Mouse (Mus musculus): ENCODE data around the gene Fam214a. TPM values are rescaled to one million over a fixed set of nuclear protein-coding genes. Genes with fewer than 3 reads are reported as not detected.

The Fam214a gene
- polyA plus RNA-seq, 1 experiment from 2014 or later: 13.3 TPM

DNA sequence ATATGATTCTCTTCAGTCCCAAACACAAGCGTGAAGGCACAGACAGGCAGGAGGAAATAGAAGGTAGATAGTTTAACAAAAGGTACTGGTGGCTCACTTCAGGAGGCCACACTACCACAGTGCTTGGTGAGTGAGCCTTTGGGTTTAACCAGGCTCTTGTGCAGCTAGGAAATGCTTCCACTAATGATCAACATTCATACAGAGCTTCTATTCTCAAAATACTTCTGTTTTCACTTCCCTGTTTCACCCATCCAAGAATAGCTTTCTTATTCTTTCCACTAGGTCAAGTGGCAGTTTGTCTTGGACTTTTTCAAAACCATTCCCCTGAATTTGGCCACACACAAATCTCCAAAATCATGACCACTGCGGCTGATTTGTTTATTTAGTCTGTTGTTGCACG lies 17.4 kb upstream of the Fam214a start:
- Histone ChIP-seq H3K27ac (replicated peaks; ENCODE audit: low read depth, low read length) (no peak overlapping the region), H3K4me2 (ENCODE audit: low read depth, low read length) (no peak overlapping the region), H3K9me3 (replicated peaks; ENCODE audit: control insufficient read depth, low read length) (no peaks in the 10 kb centered on the region), H3K36me3 (replicated peaks; ENCODE audit: control insufficient read depth, insufficient read depth, low read depth, low read length) (no peaks in the 10 kb centered on the region), H3K4me3 (ENCODE audit: low read depth, low read length) (no peak overlapping the region), H3K27me3 (ENCODE audit: control insufficient read depth, insufficient read depth, low read length) (no peaks in the 10 kb centered on the region), H3K9ac (replicated peaks; ENCODE audit: low read length) (no peak overlapping the region), H3K4me1 (ENCODE audit: control insufficient read depth, insufficient read depth, low read length) (no peaks in the 10 kb centered on the region)
- 75% methylated on average over 3 of the region's 3 CpGs for WGBS
- ATAC-seq (replicated peaks; ENCODE audit: insufficient number of reproducible peaks, low FRiP score, low TSS enrichment, low read depth) (no peak), DNase-seq (ENCODE audit: low spot score) (no peak)

DNA sequence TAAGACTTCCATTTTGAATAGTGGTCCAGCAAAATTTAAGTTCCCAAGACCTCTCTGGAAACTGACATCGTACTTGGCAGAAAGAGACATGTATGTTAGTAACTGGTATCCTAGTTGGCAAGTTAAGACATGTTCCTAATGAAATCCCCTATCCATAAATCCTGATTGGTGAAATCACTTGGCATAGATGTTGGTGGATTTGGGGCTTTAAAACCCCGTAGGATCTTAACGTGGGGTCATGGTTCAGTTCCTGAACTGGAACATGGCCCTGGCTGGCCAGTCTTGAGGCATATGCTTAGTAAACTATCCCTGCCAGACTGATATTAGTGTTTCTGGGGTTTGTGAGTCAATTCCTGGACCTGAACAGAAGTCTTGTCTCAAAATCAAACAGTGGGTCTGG lies 14.9 kb upstream of the Fam214a start:
- Histone ChIP-seq H3K9me3 (replicated peaks; ENCODE audit: control insufficient read depth, low read length) (no peaks in the 10 kb centered on the region), H3K4me1 (ENCODE audit: control insufficient read depth, insufficient read depth, low read length) (no peaks in the 10 kb centered on the region), H3K27ac (replicated peaks; ENCODE audit: low read depth, low read length) (no peak overlapping the region), H3K4me3 (ENCODE audit: low read depth, low read length) (no peak overlapping the region), H3K27me3 (ENCODE audit: control insufficient read depth, insufficient read depth, low read length) (no peaks in the 10 kb centered on the region), H3K36me3 (replicated peaks; ENCODE audit: control insufficient read depth, insufficient read depth, low read depth, low read length) (no peaks in the 10 kb centered on the region), H3K9ac (replicated peaks; ENCODE audit: low read length) (no peak overlapping the region), H3K4me2 (ENCODE audit: low read depth, low read length) (no peak overlapping the region)
- DNase-seq (ENCODE audit: low spot score): no peak
- ATAC-seq (replicated peaks; ENCODE audit: insufficient number of reproducible peaks, low FRiP score, low TSS enrichment, low read depth): no peak
- 92% methylated on average over 3 of the region's 3 CpGs for WGBS

DNA sequence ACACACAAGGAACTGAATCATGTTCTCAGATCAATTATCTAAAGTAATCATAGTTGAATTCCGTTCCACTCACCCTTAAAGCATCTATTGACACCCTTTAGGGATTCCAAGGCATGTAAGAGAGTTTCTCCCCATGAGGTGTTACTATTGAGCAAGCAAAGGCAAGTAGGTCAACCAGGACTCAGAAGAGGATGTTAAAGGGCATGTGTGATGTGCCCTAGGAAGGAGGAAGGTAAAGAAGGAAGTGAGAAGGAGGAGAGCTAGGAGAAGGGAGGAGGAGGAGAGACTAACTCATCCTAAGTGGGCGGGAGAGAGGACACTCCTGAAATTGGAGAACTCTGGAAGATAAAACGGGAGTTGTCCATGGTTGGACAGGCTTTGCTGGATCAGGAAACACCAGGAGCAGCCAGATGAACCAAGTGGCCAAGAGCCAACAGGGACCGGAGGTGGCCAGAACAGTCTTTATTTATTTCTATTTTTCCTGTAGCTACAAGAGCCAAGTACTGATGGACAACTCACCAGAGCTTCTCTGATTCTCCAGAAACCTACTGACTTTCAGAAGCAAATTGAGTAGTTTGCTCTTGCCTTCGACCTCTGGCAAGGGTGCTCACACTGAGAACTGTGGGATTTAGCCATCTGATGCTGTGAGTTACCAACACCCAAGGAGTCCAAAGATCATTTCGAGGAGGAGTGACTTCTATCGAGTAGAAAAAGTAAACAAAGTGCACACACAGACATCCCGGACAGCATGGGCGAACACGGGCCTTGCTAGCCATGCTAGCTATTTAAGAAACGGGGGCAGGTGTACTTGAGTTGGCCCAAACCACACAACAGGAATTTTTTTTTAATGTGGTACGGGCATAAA lies 13.8 kb upstream of the Fam214a start:
- ATAC-seq (replicated peaks; ENCODE audit: insufficient number of reproducible peaks, low FRiP score, low TSS enrichment, low read depth): no peak
- no peak for DNase-seq (ENCODE audit: low spot score)
- no peak overlapping the region for H3K4me3 ChIP-seq (ENCODE audit: low read depth, low read length)
- no peak overlapping the region for H3K9ac ChIP-seq (replicated peaks; ENCODE audit: low read length)
- no peaks in the 10 kb centered on the region for H3K4me1 ChIP-seq (ENCODE audit: control insufficient read depth, insufficient read depth, low read length)
- 80% methylated on average over 12 of the region's 12 CpGs for WGBS
- no peak overlapping the region for H3K4me2 ChIP-seq (ENCODE audit: low read depth, low read length)
- H3K27me3 ChIP-seq (ENCODE audit: control insufficient read depth, insufficient read depth, low read length): no peaks in the 10 kb centered on the region
- H3K36me3 ChIP-seq (replicated peaks; ENCODE audit: control insufficient read depth, insufficient read depth, low read depth, low read length): no peaks in the 10 kb centered on the region
- no peak overlapping the region for H3K27ac ChIP-seq (replicated peaks; ENCODE audit: low read depth, low read length)
- no peaks in the 10 kb centered on the region for H3K9me3 ChIP-seq (replicated peaks; ENCODE audit: control insufficient read depth, low read length)

- 91% methylated on average over 8 of the region's 8 CpGs for WGBS
- no peak for DNase-seq (ENCODE audit: low spot score)
- no peaks in the 10 kb centered on the region for H3K27me3 ChIP-seq (ENCODE audit: control insufficient read depth, insufficient read depth, low read length)
- H3K9ac ChIP-seq (replicated peaks; ENCODE audit: low read length): no peak overlapping the region
- no peaks in the 10 kb centered on the region for H3K4me1 ChIP-seq (ENCODE audit: control insufficient read depth, insufficient read depth, low read length)
- H3K4me2 ChIP-seq (ENCODE audit: low read depth, low read length): no peak overlapping the region
- H3K9me3 ChIP-seq (replicated peaks; ENCODE audit: control insufficient read depth, low read length): no peaks in the 10 kb centered on the region
- H3K4me3 ChIP-seq (ENCODE audit: low read depth, low read length): no peak overlapping the region
- no peak for ATAC-seq (replicated peaks; ENCODE audit: insufficient number of reproducible peaks, low FRiP score, low TSS enrichment, low read depth)
- no peaks in the 10 kb centered on the region for H3K36me3 ChIP-seq (replicated peaks; ENCODE audit: control insufficient read depth, insufficient read depth, low read depth, low read length)
- no peak overlapping the region for H3K27ac ChIP-seq (replicated peaks; ENCODE audit: low read depth, low read length)
These were observed 5.8 kb upstream of the Fam214a start for GRCm38 (mm10) chr9:74946713-74947402.

- H3K9ac ChIP-seq (replicated peaks; ENCODE audit: low read length): no peak overlapping the region
- H3K4me3 ChIP-seq (ENCODE audit: low read depth, low read length): no peak overlapping the region
- H3K9me3 ChIP-seq (replicated peaks; ENCODE audit: control insufficient read depth, low read length): no peaks in the 10 kb centered on the region
- no peaks in the 10 kb centered on the region for H3K36me3 ChIP-seq (replicated peaks; ENCODE audit: control insufficient read depth, insufficient read depth, low read depth, low read length)
- DNase-seq (ENCODE audit: low spot score) (no peak), ATAC-seq (replicated peaks; ENCODE audit: insufficient number of reproducible peaks, low FRiP score, low TSS enrichment, low read depth) (no peak)
- no peaks in the 10 kb centered on the region for H3K27me3 ChIP-seq (ENCODE audit: control insufficient read depth, insufficient read depth, low read length)
- H3K4me2 ChIP-seq (ENCODE audit: low read depth, low read length): no peak overlapping the region
- H3K27ac ChIP-seq (replicated peaks; ENCODE audit: low read depth, low read length): no peak overlapping the region
- H3K4me1 ChIP-seq (ENCODE audit: control insufficient read depth, insufficient read depth, low read length): no peaks in the 10 kb centered on the region
- WGBS: 34% methylated on average over 3 of the region's 3 CpGs
These were observed 1.2 kb upstream of the Fam214a start for GRCm38 (mm10) chr9:74951491-74951890.

DNA sequence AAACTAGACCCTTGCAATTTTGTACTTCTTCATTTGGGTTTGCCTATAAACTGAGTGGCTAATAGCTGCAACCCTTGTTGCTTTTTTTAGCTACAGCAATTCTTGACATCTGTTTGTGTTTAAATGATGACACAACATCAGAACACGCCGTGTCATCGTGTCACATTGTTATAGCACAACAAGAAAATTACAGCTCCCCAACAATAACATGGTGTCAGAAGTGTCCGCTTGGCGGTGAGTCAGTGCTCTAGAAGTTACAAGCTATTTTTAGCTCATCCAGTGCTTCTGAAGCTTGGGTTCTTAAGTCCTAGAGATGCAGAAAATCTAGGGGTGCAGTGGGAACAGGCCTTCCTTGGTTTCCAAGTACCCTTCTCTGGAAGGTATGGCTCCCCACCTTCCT lies 578 bp upstream of the Fam214a start:
- Histone ChIP-seq H3K9me3 (replicated peaks; ENCODE audit: control insufficient read depth, low read length) (no peaks in the 10 kb centered on the region), H3K27me3 (ENCODE audit: control insufficient read depth, insufficient read depth, low read length) (no peaks in the 10 kb centered on the region), H3K4me3 (ENCODE audit: low read depth, low read length) (peak overlapping the region; percentile 88), H3K36me3 (replicated peaks; ENCODE audit: control insufficient read depth, insufficient read depth, low read depth, low read length) (no peaks in the 10 kb centered on the region), H3K4me1 (ENCODE audit: control insufficient read depth, insufficient read depth, low read length) (no peaks in the 10 kb centered on the region), H3K4me2 (ENCODE audit: low read depth, low read length) (peak overlapping the region; percentile 93), H3K27ac (replicated peaks; ENCODE audit: low read depth, low read length) (no peak overlapping the region), H3K9ac (replicated peaks; ENCODE audit: low read length) (no peak overlapping the region; the same call in 1 of the 2 replicates)
- no peak for DNase-seq (ENCODE audit: low spot score)
- WGBS: 53% methylated on average over 5 of the region's 5 CpGs
- ATAC-seq (replicated peaks; ENCODE audit: insufficient number of reproducible peaks, low FRiP score, low TSS enrichment, low read depth): no peak; the same call in 1 of the 2 replicates

- peak; percentile 71 for ATAC-seq (replicated peaks; ENCODE audit: insufficient number of reproducible peaks, low FRiP score, low TSS enrichment, low read depth)
- H3K4me1 ChIP-seq (ENCODE audit: control insufficient read depth, insufficient read depth, low read length): no peaks in the 10 kb centered on the region
These were observed 728 bp downstream of the Fam214a start for GRCm38 (mm10) chr9:74953265-74953958.

More at GRCm38 (mm10) chr9:74953265-74953958, 728 bp downstream of the Fam214a start:
- WGBS: 8% methylated on average over 31 of the region's 31 CpGs
- DNase-seq (ENCODE audit: low spot score): peak; percentile 70
- peak overlapping the region; percentile 79 for H3K9ac ChIP-seq (replicated peaks; ENCODE audit: low read length)
- H3K4me2 ChIP-seq (ENCODE audit: low read depth, low read length): peak overlapping the region; percentile 93
- H3K27ac ChIP-seq (replicated peaks; ENCODE audit: low read depth, low read length): peak overlapping the region; percentile 84
- no peaks in the 10 kb centered on the region for H3K9me3 ChIP-seq (replicated peaks; ENCODE audit: control insufficient read depth, low read length)
- peak overlapping the region; percentile 88 for H3K4me3 ChIP-seq (ENCODE audit: low read depth, low read length)
- H3K27me3 ChIP-seq (ENCODE audit: control insufficient read depth, insufficient read depth, low read length): no peaks in the 10 kb centered on the region
- H3K36me3 ChIP-seq (replicated peaks; ENCODE audit: control insufficient read depth, insufficient read depth, low read depth, low read length): no peaks in the 10 kb centered on the region
